8 mouse cellular contexts compared by ENCODE assay signal in genomic region chr16:93543704-93544103, GRCm38 (mm10).
DNase-seq lines count a peak whose midpoint lies in the region; ATAC-seq lines count a peak whose summit lies in the region.

No protein-coding gene starts in this region.

- no peaks in the 10 kb centered on the region for H3K9me3 ChIP-seq in hindbrain, embryonic 15.5 days

- 4% methylated on average over 8 of the region's 8 CpGs for WGBS in hindbrain, embryonic 15.5 days

- no peak overlapping the region for H3K9ac ChIP-seq in hindbrain, embryonic 15.5 days

- DNase-seq in heart, adult 9 months (ENCODE audit: low spot score in 2 of 2): peak; percentile 21 to 49
- no peak for DNase-seq in heart, adult 11 months
- peak; percentile 66 for DNase-seq in brain, embryonic 18.5 days (ENCODE audit: low read depth, low spot score)
- DNase-seq in fat pad, adult 2 months (ENCODE audit: extremely low read depth, low read depth, low spot score): peak; percentile 82
- peak; percentile 25 to 63 for DNase-seq in layer of hippocampus, postnatal 36 days
- peak; percentile 59 for DNase-seq in skeletal muscle tissue, adult 2 months (ENCODE audit: low read depth, low spot score)

- H3K4me2 ChIP-seq in hindbrain, embryonic 15.5 days: peak overlapping the region; percentile 35

- H3K4me3 ChIP-seq in hindbrain, embryonic 15.5 days: no peak overlapping the region

- H3K4me1 ChIP-seq in hindbrain, embryonic 15.5 days (replicated peaks): no peaks in the 10 kb centered on the region

- ATAC-seq in hindbrain, embryonic 15.5 days (ENCODE audit: low FRiP score, low read depth): no peak; the same call in 1 of the 2 replicates
- peak; percentile 81 for ATAC-seq in megakaryocyte-erythroid progenitor cell, adult 5-6 weeks (replicated peaks; ENCODE audit: low FRiP score, low TSS enrichment, poor library complexity, severe bottlenecking)

- no peak overlapping the region for H3K27ac ChIP-seq in hindbrain, embryonic 15.5 days (replicated peaks)

- no peaks in the 10 kb centered on the region for H3K27me3 ChIP-seq in hindbrain, embryonic 15.5 days

- H3K36me3 ChIP-seq in hindbrain, embryonic 15.5 days: no peaks in the 10 kb centered on the region
